Mouse (Mus musculus): ENCODE results near the gene Tsen34. TPM values are rescaled to one million over a fixed set of nuclear protein-coding genes. Genes with fewer than 3 reads are reported as not detected.
"Not testable (repeated sequence)": the region's sequence is repeated elsewhere in the genome, so short reads cannot be mapped to it uniquely, and the experiment has no call there.

Tsen34 gene
- polyA plus RNA-seq, 1 experiment from 2014 or later = 341 TPM

DNA sequence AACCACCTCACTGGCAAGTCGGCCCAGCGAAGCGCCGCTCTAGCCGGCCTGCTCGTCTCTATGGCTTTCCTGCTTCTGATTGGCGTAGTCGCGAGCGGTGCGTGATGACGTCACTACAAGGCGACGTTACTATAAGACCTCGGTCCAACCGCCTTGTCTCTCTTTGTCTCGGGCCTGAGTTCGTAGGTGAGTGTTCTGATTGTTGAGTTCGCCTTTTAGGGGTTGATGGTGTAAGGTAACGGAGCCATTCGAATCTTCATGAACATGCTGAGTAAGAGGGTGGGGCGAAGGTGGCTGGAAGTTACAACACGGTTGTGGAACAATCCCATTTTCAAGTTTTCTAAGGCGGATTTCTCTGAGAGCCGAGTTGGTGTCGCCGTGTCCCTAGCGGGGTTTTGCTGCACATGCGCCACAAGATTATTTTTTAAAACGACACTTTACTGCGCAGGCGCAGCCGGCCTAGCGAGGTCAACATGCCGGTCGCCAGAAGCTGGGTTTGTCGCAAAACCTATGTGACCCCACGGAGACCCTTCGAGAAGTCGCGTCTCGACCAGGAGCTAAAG lies 11.3 kb downstream of the Tsen34 start, which contains the start of gene Rps9:
Rps9 (plus strand) TSS at position 115 of the 563 bp plus-strand sequence.
- Histone ChIP-seq H3K27me3 (ENCODE audit: insufficient read depth, low read length) (no peaks in the 10 kb centered on the region), H3K9me3 (ENCODE audit: low read length) (no peaks in the 10 kb centered on the region), H3K27ac (ENCODE audit: low read length) (peak within 1 kb of the TSS; percentile 97), H3K9ac (replicated peaks; ENCODE audit: low read length) (peak within 1 kb of the TSS; percentile 96), H3K4me3 (ENCODE audit: low read length) (peak within 1 kb of the TSS; percentile 89), H3K36me3 (ENCODE audit: insufficient read depth, low read length) (peaks cover 54% of the 10 kb centered on the region), H3K4me1 (ENCODE audit: insufficient read depth, low read length) (peaks cover 21% of the 10 kb centered on the region), H3K4me2 (replicated peaks; ENCODE audit: low read depth, low read length) (peak within 1 kb of the TSS; percentile 95)
- peak; percentile 93 for ATAC-seq (ENCODE audit: low FRiP score, low TSS enrichment)
- 1% methylated on average over 42 of the region's 42 CpGs for WGBS

GRCm38 (mm10) chr7:3704475-3704874 lies 11.8 kb downstream of the Tsen34 start:
- Histone ChIP-seq H3K4me2 (replicated peaks; ENCODE audit: low read depth, low read length) (peak overlapping the region; percentile 95), H3K36me3 (ENCODE audit: insufficient read depth, low read length) (peaks cover 51% of the 10 kb centered on the region), H3K27me3 (ENCODE audit: insufficient read depth, low read length) (no peaks in the 10 kb centered on the region), H3K4me1 (ENCODE audit: insufficient read depth, low read length) (peaks cover 21% of the 10 kb centered on the region), H3K4me3 (ENCODE audit: low read length) (peak overlapping the region; percentile 89), H3K27ac (ENCODE audit: low read length) (peak overlapping the region; percentile 97), H3K9me3 (ENCODE audit: low read length) (no peaks in the 10 kb centered on the region), H3K9ac (replicated peaks; ENCODE audit: low read length) (peak overlapping the region; percentile 96)
- peak; percentile 50 for ATAC-seq (ENCODE audit: low FRiP score, low TSS enrichment)
- WGBS = under 1% methylated on average over 20 of the region's 20 CpGs

DNA sequence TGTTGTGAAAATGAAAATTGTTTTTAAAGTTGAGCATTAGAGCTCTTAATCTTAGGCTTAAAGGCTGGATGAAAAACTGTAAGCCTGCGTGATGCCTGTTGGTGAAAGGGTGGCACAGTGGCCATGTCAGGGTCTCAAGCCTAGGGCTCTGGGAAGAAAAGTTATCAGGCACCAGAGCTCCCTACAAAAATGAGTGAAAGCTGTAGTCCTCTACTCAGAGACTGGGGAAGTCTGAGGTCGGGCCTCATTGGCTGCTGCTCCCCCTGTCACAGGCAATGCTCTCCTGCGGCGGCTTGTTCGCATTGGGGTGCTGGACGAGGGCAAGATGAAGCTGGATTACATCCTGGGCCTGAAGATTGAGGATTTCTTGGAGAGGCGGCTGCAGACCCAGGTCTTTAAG lies 12.8 kb downstream of the Tsen34 start:
- Histone ChIP-seq H3K9ac (replicated peaks; ENCODE audit: low read length) (peak overlapping the region; percentile 96), H3K4me1 (ENCODE audit: insufficient read depth, low read length) (peaks cover 21% of the 10 kb centered on the region), H3K4me2 (replicated peaks; ENCODE audit: low read depth, low read length) (peak overlapping the region; percentile 95), H3K36me3 (ENCODE audit: insufficient read depth, low read length) (peaks cover 41% of the 10 kb centered on the region), H3K27ac (ENCODE audit: low read length) (peak overlapping the region; percentile 61), H3K4me3 (ENCODE audit: low read length) (peak overlapping the region; percentile 89)
- not testable (repeated sequence) for H3K9me3 ChIP-seq (ENCODE audit: low read length); ATAC-seq (ENCODE audit: low FRiP score, low TSS enrichment); H3K27me3 ChIP-seq (ENCODE audit: insufficient read depth, low read length)
- WGBS = 0% methylated on average over 6 of the region's 7 CpGs

GRCm38 (mm10) chr7:3705911-3706310 lies 13.2 kb downstream of the Tsen34 start:
- 22% methylated on average over 6 of the region's 6 CpGs for WGBS
- peaks cover 39% of the 10 kb centered on the region for H3K36me3 ChIP-seq (ENCODE audit: insufficient read depth, low read length)
- peak overlapping the region; percentile 96 for H3K9ac ChIP-seq (replicated peaks; ENCODE audit: low read length)
- H3K4me1 ChIP-seq (ENCODE audit: insufficient read depth, low read length) = peaks cover 21% of the 10 kb centered on the region
- H3K9me3 ChIP-seq (ENCODE audit: low read length) = no peaks in the 10 kb centered on the region
- H3K27me3 ChIP-seq (ENCODE audit: insufficient read depth, low read length) = no peaks in the 10 kb centered on the region
- H3K27ac ChIP-seq (ENCODE audit: low read length) = peak overlapping the region; percentile 24; the same call in 1 of the 2 replicates
- ATAC-seq (ENCODE audit: low FRiP score, low TSS enrichment) = no peak
- peak overlapping the region; percentile 89 for H3K4me3 ChIP-seq (ENCODE audit: low read length)
- H3K4me2 ChIP-seq (replicated peaks; ENCODE audit: low read depth, low read length) = peak overlapping the region; percentile 95

DNA sequence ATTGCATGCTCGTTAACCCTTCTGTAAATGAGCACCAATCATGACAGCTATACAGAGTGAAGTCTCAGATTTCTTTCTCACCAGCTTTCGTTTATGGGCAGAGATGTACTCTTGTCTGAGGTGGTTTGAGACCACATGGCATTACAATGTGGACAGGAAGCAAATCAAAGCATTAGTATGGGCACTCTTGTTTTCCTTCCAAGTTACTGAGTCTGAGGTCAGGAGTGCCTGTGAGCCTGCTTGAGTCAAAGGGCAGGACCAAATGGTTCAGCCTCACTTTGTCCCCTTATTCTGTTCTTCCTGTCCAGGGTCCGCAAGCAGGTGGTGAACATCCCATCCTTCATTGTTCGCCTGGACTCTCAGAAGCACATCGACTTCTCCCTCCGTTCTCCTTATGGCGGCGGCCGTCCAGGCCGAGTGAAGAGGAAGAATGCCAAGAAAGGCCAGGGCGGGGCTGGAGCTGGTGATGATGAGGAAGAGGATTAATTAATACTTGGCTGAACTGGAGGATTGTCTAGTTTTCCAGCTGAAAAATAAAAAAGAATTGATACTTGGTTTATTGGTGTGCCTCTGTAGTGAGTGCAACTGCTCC lies 13.8 kb downstream of the Tsen34 start:
- no peaks in the 10 kb centered on the region for H3K27me3 ChIP-seq (ENCODE audit: insufficient read depth, low read length)
- no peak for ATAC-seq (ENCODE audit: low FRiP score, low TSS enrichment)
- peaks cover 34% of the 10 kb centered on the region for H3K36me3 ChIP-seq (ENCODE audit: insufficient read depth, low read length)
- H3K4me3 ChIP-seq (ENCODE audit: low read length) = peak overlapping the region; percentile 89
- H3K9me3 ChIP-seq (ENCODE audit: low read length) = no peaks in the 10 kb centered on the region
- H3K27ac ChIP-seq (ENCODE audit: low read length) = peak overlapping the region; percentile 58; the same call in 1 of the 2 replicates
- peak overlapping the region; percentile 96 for H3K9ac ChIP-seq (replicated peaks; ENCODE audit: low read length)
- peak overlapping the region; percentile 95 for H3K4me2 ChIP-seq (replicated peaks; ENCODE audit: low read depth, low read length)
- peaks cover 21% of the 10 kb centered on the region for H3K4me1 ChIP-seq (ENCODE audit: insufficient read depth, low read length)
- 50% methylated on average over 11 of the region's 11 CpGs for WGBS

GRCm38 (mm10) chr7:3707027-3707426 lies 14.4 kb downstream of the Tsen34 start:
- peaks cover 34% of the 10 kb centered on the region for H3K36me3 ChIP-seq (ENCODE audit: insufficient read depth, low read length)
- 67% methylated on average over 4 of the region's 4 CpGs for WGBS
- no peak for ATAC-seq (ENCODE audit: low FRiP score, low TSS enrichment)
- peak overlapping the region; percentile 58; the same call in 1 of the 2 replicates for H3K27ac ChIP-seq (ENCODE audit: low read length)
- H3K9ac ChIP-seq (replicated peaks; ENCODE audit: low read length) = 0 out of 2 replicates have a peak overlapping the region, but pooled peaks have one; percentile 41
- no peaks in the 10 kb centered on the region for H3K27me3 ChIP-seq (ENCODE audit: insufficient read depth, low read length)
- H3K4me2 ChIP-seq (replicated peaks; ENCODE audit: low read depth, low read length) = no peak overlapping the region
- H3K4me1 ChIP-seq (ENCODE audit: insufficient read depth, low read length) = peaks cover 21% of the 10 kb centered on the region
- H3K4me3 ChIP-seq (ENCODE audit: low read length) = peak overlapping the region; percentile 11; the same call in 1 of the 2 replicates
- no peaks in the 10 kb centered on the region for H3K9me3 ChIP-seq (ENCODE audit: low read length)

DNA sequence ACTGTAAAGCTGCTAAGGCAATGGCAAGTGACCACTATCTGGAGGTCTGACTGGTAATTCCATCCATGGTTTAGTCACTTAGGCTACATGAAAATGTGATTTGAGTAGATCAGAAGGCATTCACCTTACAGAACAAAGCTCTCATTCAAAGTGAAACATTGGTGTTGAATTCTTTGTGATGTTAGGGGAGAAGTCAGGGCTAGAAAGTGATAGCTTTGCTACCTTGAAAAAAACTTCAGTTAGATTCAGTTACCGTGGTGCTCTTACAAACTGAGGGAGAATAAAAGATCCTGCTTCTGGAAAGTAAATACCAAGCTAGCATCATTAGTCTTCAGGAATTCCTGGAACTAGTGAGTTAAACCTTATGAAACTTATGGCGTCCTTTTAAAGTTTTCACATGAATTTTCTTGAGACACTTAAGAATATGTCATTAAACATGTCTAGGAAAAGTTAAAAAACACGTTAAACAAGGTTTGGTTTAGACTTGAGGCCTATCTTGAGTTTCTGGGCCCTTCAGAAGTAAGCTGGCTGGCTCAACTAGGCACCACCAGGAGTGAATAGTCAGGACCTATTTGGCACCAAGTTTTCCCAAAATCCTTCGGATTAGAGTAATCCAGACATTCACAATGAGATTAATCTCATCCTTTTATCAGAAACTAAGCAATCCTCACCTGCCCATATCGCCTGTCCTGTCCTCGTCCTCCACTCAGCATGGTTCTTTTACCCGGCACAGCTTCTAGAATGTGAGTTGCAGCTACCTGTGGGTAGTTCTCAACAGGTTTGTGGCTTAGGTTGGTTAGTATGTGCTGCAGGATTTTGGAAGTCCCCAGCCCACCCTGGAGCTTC lies 15.1 kb downstream of the Tsen34 start:
- H3K36me3 ChIP-seq (ENCODE audit: insufficient read depth, low read length) = peaks cover 34% of the 10 kb centered on the region
- no peaks in the 10 kb centered on the region for H3K27me3 ChIP-seq (ENCODE audit: insufficient read depth, low read length)
- H3K27ac ChIP-seq (ENCODE audit: low read length) = 0 out of 2 replicates have a peak overlapping the region, but pooled peaks have one; percentile 3
- H3K4me2 ChIP-seq (replicated peaks; ENCODE audit: low read depth, low read length) = no peak overlapping the region
- no peak overlapping the region for H3K9ac ChIP-seq (replicated peaks; ENCODE audit: low read length)
- H3K4me3 ChIP-seq (ENCODE audit: low read length) = no peak overlapping the region
- 40% methylated on average over 7 of the region's 7 CpGs for WGBS
- ATAC-seq (ENCODE audit: low FRiP score, low TSS enrichment) = no peak
- H3K4me1 ChIP-seq (ENCODE audit: insufficient read depth, low read length) = peaks cover 21% of the 10 kb centered on the region
- H3K9me3 ChIP-seq (ENCODE audit: low read length) = no peaks in the 10 kb centered on the region

DNA sequence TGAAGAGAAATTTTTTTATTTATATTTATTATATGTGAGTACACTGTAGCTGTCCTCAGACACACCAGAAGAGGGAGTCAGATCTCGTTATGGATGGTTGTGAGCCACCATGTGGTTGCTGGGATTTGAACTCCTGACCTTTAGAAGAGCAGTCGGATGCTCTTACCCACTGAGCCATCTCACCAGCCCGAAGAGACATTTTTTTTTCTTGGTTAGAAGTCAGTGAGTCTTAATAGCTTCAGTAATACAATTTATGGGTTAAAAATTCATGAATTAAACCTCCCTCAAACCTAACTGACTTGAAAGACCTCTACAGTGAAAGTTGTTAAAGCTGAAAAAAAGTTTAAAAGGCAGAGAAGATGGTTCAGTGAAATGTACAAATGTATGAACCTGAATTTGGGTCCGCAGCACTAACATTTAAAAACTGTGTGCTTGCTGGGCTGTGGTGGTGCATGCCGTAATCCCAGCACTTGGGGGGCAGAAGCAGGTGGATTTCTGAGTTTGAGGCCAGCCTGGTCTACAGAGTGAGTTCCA lies 15.9 kb downstream of the Tsen34 start:
- H3K27me3 ChIP-seq (ENCODE audit: insufficient read depth, low read length); ATAC-seq (ENCODE audit: low FRiP score, low TSS enrichment); H3K4me2 ChIP-seq (replicated peaks; ENCODE audit: low read depth, low read length); H3K9ac ChIP-seq (replicated peaks; ENCODE audit: low read length); H3K4me3 ChIP-seq (ENCODE audit: low read length); H3K9me3 ChIP-seq (ENCODE audit: low read length); H3K27ac ChIP-seq (ENCODE audit: low read length): not testable (repeated sequence)
- Histone ChIP-seq H3K4me1 (ENCODE audit: insufficient read depth, low read length) (peaks cover 21% of the 10 kb centered on the region), H3K36me3 (ENCODE audit: insufficient read depth, low read length) (peaks cover 34% of the 10 kb centered on the region)
- 30% methylated on average over 5 of the region's 5 CpGs for WGBS

- H3K4me1 ChIP-seq (ENCODE audit: insufficient read depth, low read length) = peaks cover 21% of the 10 kb centered on the region
These were observed 16.3 kb downstream of the Tsen34 start for GRCm38 (mm10) chr7:3709000-3709399.

More at GRCm38 (mm10) chr7:3709000-3709399, 16.3 kb downstream of the Tsen34 start:
- H3K27me3 ChIP-seq (ENCODE audit: insufficient read depth, low read length) = no peaks in the 10 kb centered on the region
- no peak for ATAC-seq (ENCODE audit: low FRiP score, low TSS enrichment)
- H3K9ac ChIP-seq (replicated peaks; ENCODE audit: low read length) = no peak overlapping the region
- WGBS = 57% methylated on average over 1 of the region's 1 CpGs
- peaks cover 34% of the 10 kb centered on the region for H3K36me3 ChIP-seq (ENCODE audit: insufficient read depth, low read length)
- H3K9me3 ChIP-seq (ENCODE audit: low read length) = no peaks in the 10 kb centered on the region
- no peak overlapping the region for H3K4me3 ChIP-seq (ENCODE audit: low read length)
- H3K4me2 ChIP-seq (replicated peaks; ENCODE audit: low read depth, low read length) = no peak overlapping the region
- no peak overlapping the region for H3K27ac ChIP-seq (ENCODE audit: low read length)

All from kidney, embryonic 16.5 days (tissue).